Mouse (Mus musculus): ENCODE data around the gene Mlx.

The Mlx gene

DNA sequence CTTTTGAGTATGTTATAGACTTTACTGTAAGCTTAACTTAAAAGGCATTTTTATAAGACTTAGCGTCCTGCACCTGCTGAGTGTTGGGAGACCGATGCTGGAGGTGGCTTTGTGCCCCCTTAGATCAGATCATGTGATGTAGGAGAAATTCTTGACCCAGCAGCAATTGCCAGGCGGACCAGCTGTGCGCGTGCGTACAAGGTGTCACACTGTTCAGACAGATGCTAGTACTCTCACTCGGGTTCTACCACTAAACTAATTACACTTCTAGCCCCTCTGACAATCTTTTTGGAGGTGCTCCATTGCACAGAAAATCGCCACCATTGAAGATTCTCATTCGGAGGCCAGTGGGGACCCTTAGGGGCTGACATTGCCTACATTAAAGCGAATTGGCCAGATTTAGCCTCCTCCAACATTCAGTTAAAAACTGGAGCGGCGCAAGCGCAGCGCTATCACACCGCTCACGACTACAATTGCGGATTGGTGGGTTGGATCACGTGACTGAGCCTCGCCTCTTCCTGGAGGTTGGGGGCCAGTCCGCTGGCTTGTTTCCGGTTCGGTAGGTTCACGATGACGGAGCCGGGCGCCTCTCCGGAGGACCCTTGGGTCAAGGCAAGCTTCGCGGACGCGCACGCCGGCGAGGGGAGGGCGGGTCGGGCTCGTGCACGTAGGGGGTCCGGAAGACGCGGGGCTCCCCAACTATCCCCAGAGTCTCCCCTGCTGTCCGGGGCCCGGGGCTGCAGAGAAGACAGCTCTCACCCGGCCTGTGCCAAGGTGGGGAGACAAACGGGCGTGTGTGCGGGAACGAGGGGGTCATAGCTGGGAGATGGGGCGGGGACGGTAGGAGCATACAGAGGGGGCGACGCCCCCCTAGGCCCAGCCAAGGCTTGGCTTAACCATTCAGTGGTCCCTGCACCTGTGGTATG, at the start of gene Mlx:
TSS of gene Mlx (plus strand) at position 522 of the 926 bp plus-strand sequence.
- DNase-seq, result peak; percentile 92 to 93

- no peak for DNase-seq
Observed at GRCm38 (mm10) chr11:101037795-101038194, 49.3 kb upstream of the Mlx start.

GRCm38 (mm10) chr11:101045826-101046225, 41.3 kb upstream of the Mlx start:
- DNase-seq, result no peak

DNA sequence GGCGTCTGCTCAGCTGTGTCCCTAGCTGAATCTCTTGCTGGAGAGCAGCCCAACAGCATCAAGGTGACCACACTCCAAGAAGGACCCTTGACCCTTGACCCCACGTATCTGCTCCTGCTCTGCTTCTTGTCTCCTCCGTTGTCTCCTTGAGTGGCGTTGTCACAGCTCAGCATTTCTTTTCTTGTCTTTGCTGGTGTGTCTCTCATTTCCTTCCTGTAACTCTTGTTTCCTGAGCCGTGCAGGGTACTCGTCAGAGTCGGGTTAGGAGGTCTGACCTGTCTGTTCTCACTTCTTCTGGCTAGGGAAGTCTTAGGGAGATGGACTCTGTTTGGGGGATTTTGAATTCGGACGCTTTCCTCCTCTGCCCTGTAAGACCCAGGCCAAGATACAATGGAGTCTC, 40.6 kb upstream of the Mlx start:
- DNase-seq, result no peak

DNA sequence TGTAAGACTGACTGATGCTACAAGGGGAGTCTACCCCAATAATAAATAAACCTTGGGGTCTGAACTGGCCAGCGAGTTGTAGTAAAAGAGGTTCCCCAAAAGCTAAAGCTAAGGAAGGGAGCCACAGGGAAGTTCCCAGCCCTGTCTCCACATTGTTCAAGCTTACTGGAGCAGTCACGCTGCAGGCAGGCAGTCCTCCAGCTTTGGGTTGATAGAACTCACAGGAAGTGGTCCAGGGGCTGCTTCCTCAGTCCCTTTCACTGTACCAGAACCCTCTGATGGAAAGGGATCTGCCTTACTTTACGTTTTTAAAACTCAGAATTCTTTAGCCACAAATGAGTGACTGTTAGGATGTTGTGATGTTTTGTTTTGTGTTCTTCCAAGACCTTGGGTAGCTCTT, 39.6 kb upstream of the Mlx start:
- no peak for DNase-seq

DNA sequence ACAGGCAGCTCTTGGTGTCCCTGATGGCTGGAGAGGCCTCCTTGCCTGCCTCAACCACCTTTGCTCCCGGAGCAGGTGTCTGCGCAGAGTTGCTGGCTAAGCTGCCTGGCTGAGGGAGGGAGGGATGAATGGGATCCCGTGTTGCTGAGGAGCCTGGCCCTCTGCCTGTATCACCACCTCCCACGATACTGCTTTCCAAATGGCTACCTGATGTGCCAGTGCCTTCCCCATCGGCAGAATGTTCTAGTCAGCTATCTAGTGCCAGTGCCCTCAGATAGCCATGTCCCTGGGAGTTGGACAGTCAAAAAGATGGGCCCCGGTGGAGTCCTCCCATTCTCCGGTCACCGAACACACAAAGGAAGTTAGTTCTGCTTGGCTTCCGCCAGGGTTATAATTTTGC, 36.7 kb upstream of the Mlx start:
- no peak for DNase-seq

GRCm38 (mm10) chr11:101051051-101051493, 36.0 kb upstream of the Mlx start:
- no peak for DNase-seq

DNA sequence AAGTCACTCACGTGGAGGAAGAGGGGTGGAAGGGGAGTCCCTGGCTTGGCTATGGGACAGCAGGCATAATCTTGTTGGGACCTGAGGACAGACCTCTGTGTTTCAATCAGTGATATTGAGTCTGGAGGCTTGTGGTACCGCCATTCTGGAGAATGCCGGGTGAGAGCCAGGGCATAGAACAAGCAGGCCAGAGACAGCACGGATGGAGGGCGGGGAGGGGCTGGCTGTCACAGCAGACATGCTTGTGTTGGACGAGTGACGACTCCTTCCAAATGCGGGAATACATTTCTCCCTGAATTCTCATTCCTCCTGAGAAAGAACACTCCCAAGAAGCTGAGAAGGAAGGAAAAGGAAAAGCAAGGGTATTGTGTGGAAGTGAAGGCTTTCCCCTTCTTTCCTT, 35.5 kb upstream of the Mlx start:
- DNase-seq, result no peak

- peak in 1 of 2 experiments; percentile 50 for DNase-seq
Observed at GRCm38 (mm10) chr11:101052751-101053473, 34.2 kb upstream of the Mlx start.

DNA sequence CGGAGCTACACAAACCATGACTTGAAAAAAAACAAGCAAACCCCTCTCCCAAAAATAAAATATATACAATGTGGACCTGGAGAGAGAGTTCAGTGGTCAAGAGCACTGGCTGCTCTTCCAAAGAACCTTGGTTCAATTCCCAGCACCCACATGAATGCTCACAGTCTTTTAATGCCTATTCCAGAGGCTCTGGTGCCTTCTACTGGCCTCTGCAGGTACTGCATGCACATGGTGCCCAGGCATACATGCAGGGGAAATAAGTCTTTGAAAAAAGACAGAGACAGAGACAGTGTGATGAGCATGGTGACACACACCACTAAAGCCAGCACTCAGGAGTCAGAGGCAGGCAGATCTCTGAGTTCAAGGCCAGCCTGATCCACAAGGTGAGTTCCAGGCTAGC, 33.1 kb upstream of the Mlx start:
- DNase-seq, result no peak

DNA sequence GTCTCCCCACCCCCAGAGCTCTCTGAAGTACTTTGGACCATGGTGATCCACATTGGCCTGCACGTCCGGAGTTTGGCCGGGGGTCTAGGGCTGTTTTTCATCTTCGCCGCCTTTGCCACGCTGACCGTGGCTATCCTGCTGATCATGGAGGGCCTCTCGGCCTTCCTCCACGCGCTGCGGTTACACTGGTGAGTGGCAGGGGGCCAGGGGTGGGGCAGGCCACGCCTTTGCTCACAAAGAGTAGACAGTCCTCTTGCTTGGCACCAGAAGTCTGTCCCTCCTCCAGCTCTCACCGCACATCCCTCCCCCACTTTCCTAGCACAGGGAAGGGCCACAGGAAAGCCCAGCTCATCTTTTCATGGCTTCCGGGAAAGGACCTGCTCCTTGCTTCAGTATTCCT, 31.7 kb upstream of the Mlx start:
- peak in 1 of 2 experiments; percentile 61 for DNase-seq

- DNase-seq, result peak; percentile 75 to 92
Observed at GRCm38 (mm10) chr11:101056885-101057284, 30.2 kb upstream of the Mlx start.

DNA sequence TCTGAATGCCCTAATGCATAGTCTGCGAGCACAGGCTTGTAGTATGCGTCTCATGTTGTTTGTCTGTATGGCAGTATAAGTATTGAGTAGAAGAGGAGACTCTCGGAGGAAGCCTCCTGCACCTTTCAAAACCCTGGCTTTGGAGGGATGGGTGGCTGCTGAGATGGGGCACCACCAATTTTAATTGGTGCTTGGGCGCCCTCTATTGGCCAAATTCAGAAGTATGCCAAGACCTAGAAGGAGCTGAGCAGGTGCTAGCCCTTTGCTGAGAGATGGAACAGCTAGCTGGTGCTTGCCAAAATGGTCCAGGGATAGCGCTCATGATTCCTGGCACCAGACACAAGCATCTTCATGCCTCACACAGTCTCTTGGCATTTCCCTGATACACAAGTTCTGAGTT, 29.2 kb upstream of the Mlx start:
- DNase-seq, result peak; percentile 80 to 93

- DNase-seq, result no peak
Observed at GRCm38 (mm10) chr11:101058726-101059125, 28.4 kb upstream of the Mlx start.

DNA sequence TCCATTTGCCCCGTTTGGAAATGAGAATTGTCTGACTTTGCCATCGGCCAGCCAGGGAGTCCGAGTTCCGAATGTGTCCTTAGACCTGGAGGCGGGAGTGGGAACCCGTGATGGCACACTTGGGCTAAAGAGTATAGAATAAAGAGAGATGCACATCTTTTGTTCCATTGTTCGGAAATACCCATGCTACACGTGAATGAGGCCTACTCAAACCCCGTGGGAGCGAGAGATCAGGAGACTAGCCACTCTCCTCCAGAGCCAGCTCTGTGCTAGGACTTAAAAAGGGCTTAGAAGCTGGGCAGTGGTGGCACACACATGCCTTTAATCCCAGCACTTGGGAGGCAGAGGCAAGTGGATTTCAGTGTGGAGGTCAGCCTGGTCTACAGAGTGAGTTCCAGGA, 27.6 kb upstream of the Mlx start:
- no peak for DNase-seq

- peak; percentile 81 to 86 for DNase-seq
Observed at GRCm38 (mm10) chr11:101060126-101060525, 27.0 kb upstream of the Mlx start.

DNA sequence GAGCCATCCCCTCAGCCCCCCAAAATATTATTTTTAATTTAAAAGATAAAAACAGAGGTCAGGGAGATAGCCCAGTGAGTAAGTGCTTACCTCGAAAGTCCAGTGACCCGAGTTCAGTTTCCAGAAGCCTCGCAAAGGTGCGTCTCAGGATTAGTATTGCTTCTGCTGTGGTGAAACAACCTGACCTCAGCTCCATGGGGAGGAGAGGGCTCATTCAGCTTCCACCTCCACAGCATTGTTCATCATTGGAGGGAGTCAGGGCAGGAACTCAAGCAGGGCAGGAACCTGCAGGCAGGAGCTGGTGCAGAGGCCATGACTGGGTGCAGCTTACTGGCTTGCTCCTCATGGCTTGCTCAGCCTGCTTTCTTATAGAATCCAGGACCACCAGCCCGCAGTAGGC, 26.0 kb upstream of the Mlx start:
- DNase-seq, result no peak

- DNase-seq, result peak; percentile 48 to 71
Observed at GRCm38 (mm10) chr11:101062165-101062884, 24.8 kb upstream of the Mlx start.

DNA sequence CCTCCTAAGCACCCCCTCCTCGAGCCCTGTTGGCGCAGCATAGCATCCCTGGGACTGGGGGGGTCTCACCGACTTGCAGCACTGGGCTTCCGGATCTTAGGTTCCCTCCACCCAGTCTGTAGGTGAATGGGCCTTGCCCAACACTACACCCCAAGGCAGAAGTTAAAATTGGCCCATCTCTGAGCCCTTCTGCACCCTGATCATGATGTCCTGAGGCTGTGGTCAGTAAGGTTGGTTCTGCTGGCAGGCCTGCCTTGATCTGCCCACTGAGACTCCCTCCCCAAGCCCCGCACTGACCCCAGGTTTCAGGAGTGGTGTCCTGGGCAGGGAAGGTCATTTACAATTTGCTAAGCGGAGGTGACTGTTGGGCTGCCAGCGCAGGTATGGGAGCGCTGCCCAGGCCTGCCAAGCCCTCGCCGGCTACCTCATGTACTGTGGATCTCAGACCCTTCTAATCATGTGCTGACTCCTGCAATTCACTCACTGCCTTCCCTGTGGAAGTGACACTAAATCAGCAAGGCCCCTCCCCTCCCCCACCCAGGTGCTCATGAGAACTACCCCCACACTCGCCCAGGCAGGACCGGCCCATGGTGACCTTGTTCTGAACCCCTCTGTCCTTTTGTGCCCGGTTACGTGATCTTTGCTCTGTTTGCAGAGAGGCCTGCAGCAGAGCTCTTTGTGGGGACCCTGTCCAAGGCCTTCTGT, 24.0 kb upstream of the Mlx start:
- DNase-seq, result no peak

DNA sequence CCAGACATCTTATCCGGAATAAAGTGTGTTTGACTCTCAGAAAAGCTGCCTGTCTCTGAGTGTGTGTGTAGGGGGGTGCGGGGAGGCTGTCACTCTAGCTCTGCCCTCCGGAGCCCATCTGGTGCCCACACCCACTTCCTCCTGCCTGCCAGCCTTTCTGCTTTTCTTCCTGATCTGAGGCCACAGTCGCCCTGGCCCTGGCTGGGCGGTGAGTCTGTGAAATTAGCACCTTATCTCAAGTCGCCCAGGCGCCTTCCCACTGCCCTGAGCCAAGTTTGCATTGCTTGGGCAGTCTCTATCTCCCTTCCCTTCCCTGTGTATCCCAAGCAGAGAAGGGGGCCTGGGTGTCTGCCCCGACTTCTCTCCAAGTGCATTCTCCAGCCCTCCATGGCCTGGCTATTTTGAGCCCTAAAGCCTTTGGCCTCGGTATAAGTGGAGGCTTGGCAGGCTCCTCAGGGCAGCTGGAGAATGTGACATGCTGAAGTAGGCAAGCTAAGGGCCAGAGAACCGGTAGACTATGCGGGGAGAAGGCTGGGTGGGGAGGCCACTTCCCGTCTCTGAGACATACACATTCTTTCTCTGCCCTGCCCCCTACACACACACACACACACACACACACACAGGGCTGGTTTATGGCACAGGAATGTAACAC, 23.3 kb upstream of the Mlx start:
- DNase-seq, result peak; percentile 85 to 93

DNA sequence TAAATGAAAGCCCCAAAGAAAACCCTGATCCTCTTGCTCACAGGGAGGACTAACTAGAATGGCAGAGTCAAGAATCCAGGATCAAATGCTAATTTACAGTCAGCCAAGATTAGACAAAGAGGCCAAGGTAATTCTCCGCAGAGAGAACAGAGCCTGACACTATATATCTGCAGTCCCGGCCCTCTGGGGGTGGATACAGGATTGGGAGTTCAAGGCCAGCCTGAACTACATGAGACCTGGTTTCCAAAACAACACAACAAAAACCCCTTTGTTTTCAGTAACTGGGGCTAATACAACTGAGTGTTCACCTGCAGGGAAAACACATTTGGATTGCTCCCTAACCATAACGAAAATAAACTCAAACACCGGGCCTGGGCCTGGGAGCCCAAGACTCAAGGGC, 22.6 kb upstream of the Mlx start:
- no peak for DNase-seq

DNA sequence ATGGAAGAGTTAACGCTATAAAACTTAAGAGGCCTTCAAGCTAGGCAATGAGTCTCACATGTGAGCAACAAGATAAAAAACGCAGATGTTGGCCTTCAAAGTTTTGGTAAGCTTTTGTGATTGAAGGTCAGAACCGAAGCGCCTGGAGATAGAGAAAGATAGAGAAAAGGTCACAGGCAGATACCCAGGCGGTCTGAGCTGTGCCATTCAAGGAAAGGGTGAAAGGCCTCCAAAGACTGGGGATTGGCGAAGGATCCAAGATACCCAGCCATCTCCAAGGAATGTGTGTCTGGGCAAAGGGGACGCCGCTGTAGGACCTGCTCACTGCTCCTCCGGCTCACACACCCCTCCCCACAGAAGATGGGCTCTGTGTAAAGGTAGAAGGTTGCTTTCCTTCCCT, 22.1 kb upstream of the Mlx start:
- DNase-seq, result no peak

Measured in lung, postnatal 4 days (tissue).